Mouse (Mus musculus) neutrophil, adult 59 days (primary cell): ENCODE results near the gene Steap2. TPM values are rescaled to one million over a fixed set of nuclear protein-coding genes. Genes with fewer than 3 reads are reported as not detected.

ENCODE experiments used
- total RNA-seq, 2 experiments: library from RNA; stranded (reverse); gene quantifications; 1 replicate in 1 of 2; 2 replicates in 1 of 2; pipeline ENCODE4 v1.2.4; 2023

Gene Steap2
- total RNA-seq, result not detected

GRCm38 (mm10) chr5:5693956-5694653 is at the start of gene Steap2:
Gene Steap2 (minus strand): TSS chr5:5694578.

GRCm38 (mm10) chr5:5663655-5664370 is 30.6 kb downstream of the Steap2 start, which contains the start of gene Cfap69:
Gene Cfap69 (minus strand): TSS chr5:5664239.

Other genes starting within 250 kb of the Steap2 start
- gene 1700015F17Rik, start 215.4 kb downstream of the Steap2 start, total RNA-seq, result not detected
- 1 to 10 TPM; 2.4 to 3.2 TPM for gene Cldn12, start 179.6 kb downstream of the Steap2 start, total RNA-seq
- 10 to 100 TPM; 10.1 to 12.2 TPM for gene Gtpbp10, start 135.0 kb downstream of the Steap2 start, total RNA-seq
- gene Gm8773, start 120.8 kb downstream of the Steap2 start, total RNA-seq, result not detected
- not detected for gene Cfap69, start 30.3 kb downstream of the Steap2 start, total RNA-seq
- not detected for gene Steap1, start 54.7 kb upstream of the Steap2 start, total RNA-seq